Mouse (Mus musculus): ENCODE data around the gene Ehbp1. TPM values are rescaled to one million over a fixed set of nuclear protein-coding genes. Genes with fewer than 3 reads are reported as not detected.

Ehbp1 gene
- polyA plus RNA-seq, 1 experiment from 2014 or later = 21.7 TPM

- Histone ChIP-seq H3K9ac (replicated peaks; ENCODE audit: low read depth, low read length) (no peak overlapping the region), H3K4me1 (ENCODE audit: control insufficient read depth, insufficient read depth, low read length) (peaks cover 3% of the 10 kb centered on the region; the same call in 1 of the 2 replicates), H3K36me3 (ENCODE audit: control insufficient read depth, insufficient read depth, low read length) (peaks cover 3% of the 10 kb centered on the region; the same call in 1 of the 2 replicates), H3K27ac (ENCODE audit: low read length) (no peak overlapping the region), H3K9me3 (ENCODE audit: control insufficient read depth, low read depth, low read length) (0 out of 2 replicates have a peak, but pooled peaks cover 3% of the 10 kb centered on the region), H3K27me3 (ENCODE audit: control insufficient read depth, insufficient read depth, low read length) (no peaks in the 10 kb centered on the region), H3K4me3 (ENCODE audit: low read depth, low read length) (no peak overlapping the region), H3K4me2 (replicated peaks; ENCODE audit: low read depth, low read length) (no peak overlapping the region)
- no peak for ATAC-seq (ENCODE audit: insufficient number of reproducible peaks, insufficient read depth, low FRiP score, low read depth)
- 89% methylated on average over 3 of the region's 3 CpGs for WGBS
Measured at GRCm38 (mm10) chr11:22271889-22272288, 70.2 kb downstream of the Ehbp1 start.

GRCm38 (mm10) chr11:22269643-22270042 lies 72.4 kb downstream of the Ehbp1 start:
- Histone ChIP-seq H3K4me1 (ENCODE audit: control insufficient read depth, insufficient read depth, low read length) (peaks cover 3% of the 10 kb centered on the region; the same call in 1 of the 2 replicates), H3K9me3 (ENCODE audit: control insufficient read depth, low read depth, low read length) (no peaks in the 10 kb centered on the region), H3K36me3 (ENCODE audit: control insufficient read depth, insufficient read depth, low read length) (no peaks in the 10 kb centered on the region), H3K9ac (replicated peaks; ENCODE audit: low read depth, low read length) (no peak overlapping the region), H3K4me3 (ENCODE audit: low read depth, low read length) (no peak overlapping the region), H3K4me2 (replicated peaks; ENCODE audit: low read depth, low read length) (no peak overlapping the region), H3K27ac (ENCODE audit: low read length) (no peak overlapping the region), H3K27me3 (ENCODE audit: control insufficient read depth, insufficient read depth, low read length) (no peaks in the 10 kb centered on the region)
- ATAC-seq (ENCODE audit: insufficient number of reproducible peaks, insufficient read depth, low FRiP score, low read depth) = no peak; the same call in 1 of the 2 replicates
- WGBS = 64% methylated on average over 4 of the region's 4 CpGs

GRCm38 (mm10) chr11:22269173-22269572 lies 72.9 kb downstream of the Ehbp1 start:
- WGBS = 64% methylated on average over 3 of the region's 3 CpGs
- Histone ChIP-seq H3K27ac (ENCODE audit: low read length) (no peak overlapping the region), H3K27me3 (ENCODE audit: control insufficient read depth, insufficient read depth, low read length) (no peaks in the 10 kb centered on the region), H3K4me1 (ENCODE audit: control insufficient read depth, insufficient read depth, low read length) (peaks cover 3% of the 10 kb centered on the region; the same call in 1 of the 2 replicates), H3K36me3 (ENCODE audit: control insufficient read depth, insufficient read depth, low read length) (no peaks in the 10 kb centered on the region), H3K4me2 (replicated peaks; ENCODE audit: low read depth, low read length) (no peak overlapping the region), H3K4me3 (ENCODE audit: low read depth, low read length) (no peak overlapping the region), H3K9ac (replicated peaks; ENCODE audit: low read depth, low read length) (no peak overlapping the region), H3K9me3 (ENCODE audit: control insufficient read depth, low read depth, low read length) (no peaks in the 10 kb centered on the region)
- no peak for ATAC-seq (ENCODE audit: insufficient number of reproducible peaks, insufficient read depth, low FRiP score, low read depth)

- Histone ChIP-seq H3K4me3 (ENCODE audit: low read depth, low read length) (no peak overlapping the region), H3K4me1 (ENCODE audit: control insufficient read depth, insufficient read depth, low read length) (peaks cover 3% of the 10 kb centered on the region; the same call in 1 of the 2 replicates), H3K9ac (replicated peaks; ENCODE audit: low read depth, low read length) (no peak overlapping the region), H3K27me3 (ENCODE audit: control insufficient read depth, insufficient read depth, low read length) (no peaks in the 10 kb centered on the region), H3K9me3 (ENCODE audit: control insufficient read depth, low read depth, low read length) (no peaks in the 10 kb centered on the region; the same call in 1 of the 2 replicates), H3K4me2 (replicated peaks; ENCODE audit: low read depth, low read length) (no peak overlapping the region), H3K27ac (ENCODE audit: low read length) (no peak overlapping the region), H3K36me3 (ENCODE audit: control insufficient read depth, insufficient read depth, low read length) (no peaks in the 10 kb centered on the region)
- ATAC-seq (ENCODE audit: insufficient number of reproducible peaks, insufficient read depth, low FRiP score, low read depth) = no peak
Measured at GRCm38 (mm10) chr11:22267014-22267413, 75.1 kb downstream of the Ehbp1 start.

GRCm38 (mm10) chr11:22255418-22255817 lies 86.7 kb downstream of the Ehbp1 start:
- H3K4me2 ChIP-seq (replicated peaks; ENCODE audit: low read depth, low read length) = no peak overlapping the region
- H3K27me3 ChIP-seq (ENCODE audit: control insufficient read depth, insufficient read depth, low read length) = no peaks in the 10 kb centered on the region
- H3K27ac ChIP-seq (ENCODE audit: low read length) = no peak overlapping the region
- H3K9ac ChIP-seq (replicated peaks; ENCODE audit: low read depth, low read length) = no peak overlapping the region
- no peak overlapping the region for H3K4me3 ChIP-seq (ENCODE audit: low read depth, low read length)
- ATAC-seq (ENCODE audit: insufficient number of reproducible peaks, insufficient read depth, low FRiP score, low read depth) = no peak
- 0 out of 2 replicates have a peak, but pooled peaks cover 1% of the 10 kb centered on the region for H3K9me3 ChIP-seq (ENCODE audit: control insufficient read depth, low read depth, low read length)
- 97% methylated on average over 1 of the region's 1 CpGs for WGBS
- no peaks in the 10 kb centered on the region for H3K4me1 ChIP-seq (ENCODE audit: control insufficient read depth, insufficient read depth, low read length)
- H3K36me3 ChIP-seq (ENCODE audit: control insufficient read depth, insufficient read depth, low read length) = no peaks in the 10 kb centered on the region

GRCm38 (mm10) chr11:22249363-22249762 lies 92.7 kb downstream of the Ehbp1 start:
- H3K27ac ChIP-seq (ENCODE audit: low read length) = no peak overlapping the region

GRCm38 (mm10) chr11:22247736-22248135 lies 94.4 kb downstream of the Ehbp1 start:
- H3K27me3 ChIP-seq (ENCODE audit: control insufficient read depth, insufficient read depth, low read length) = no peaks in the 10 kb centered on the region
- no peak overlapping the region for H3K4me2 ChIP-seq (replicated peaks; ENCODE audit: low read depth, low read length)
- H3K4me1 ChIP-seq (ENCODE audit: control insufficient read depth, insufficient read depth, low read length) = no peaks in the 10 kb centered on the region
- H3K36me3 ChIP-seq (ENCODE audit: control insufficient read depth, insufficient read depth, low read length) = no peaks in the 10 kb centered on the region
- ATAC-seq (ENCODE audit: insufficient number of reproducible peaks, insufficient read depth, low FRiP score, low read depth) = no peak
- WGBS = 67% methylated on average over 4 of the region's 4 CpGs
- no peak overlapping the region for H3K4me3 ChIP-seq (ENCODE audit: low read depth, low read length)
- H3K9me3 ChIP-seq (ENCODE audit: control insufficient read depth, low read depth, low read length) = 0 out of 2 replicates have a peak, but pooled peaks cover 2% of the 10 kb centered on the region
- H3K9ac ChIP-seq (replicated peaks; ENCODE audit: low read depth, low read length) = no peak overlapping the region
- H3K27ac ChIP-seq (ENCODE audit: low read length) = no peak overlapping the region

More at GRCm38 (mm10) chr11:22249363-22249762, 92.7 kb downstream of the Ehbp1 start:
- no peaks in the 10 kb centered on the region for H3K4me1 ChIP-seq (ENCODE audit: control insufficient read depth, insufficient read depth, low read length)
- WGBS = 74% methylated on average over 2 of the region's 2 CpGs
- no peak for ATAC-seq (ENCODE audit: insufficient number of reproducible peaks, insufficient read depth, low FRiP score, low read depth)
- H3K9me3 ChIP-seq (ENCODE audit: control insufficient read depth, low read depth, low read length) = 0 out of 2 replicates have a peak, but pooled peaks cover 2% of the 10 kb centered on the region
- H3K36me3 ChIP-seq (ENCODE audit: control insufficient read depth, insufficient read depth, low read length) = no peaks in the 10 kb centered on the region
- no peak overlapping the region for H3K4me2 ChIP-seq (replicated peaks; ENCODE audit: low read depth, low read length)
- H3K9ac ChIP-seq (replicated peaks; ENCODE audit: low read depth, low read length) = no peak overlapping the region
- no peak overlapping the region for H3K4me3 ChIP-seq (ENCODE audit: low read depth, low read length)
- no peaks in the 10 kb centered on the region for H3K27me3 ChIP-seq (ENCODE audit: control insufficient read depth, insufficient read depth, low read length)

GRCm38 (mm10) chr11:22247069-22247468 lies 95.0 kb downstream of the Ehbp1 start:
- Histone ChIP-seq H3K9ac (replicated peaks; ENCODE audit: low read depth, low read length) (no peak overlapping the region), H3K4me3 (ENCODE audit: low read depth, low read length) (no peak overlapping the region), H3K9me3 (ENCODE audit: control insufficient read depth, low read depth, low read length) (0 out of 2 replicates have a peak, but pooled peaks cover 2% of the 10 kb centered on the region), H3K4me2 (replicated peaks; ENCODE audit: low read depth, low read length) (no peak overlapping the region), H3K27me3 (ENCODE audit: control insufficient read depth, insufficient read depth, low read length) (no peaks in the 10 kb centered on the region), H3K27ac (ENCODE audit: low read length) (no peak overlapping the region), H3K4me1 (ENCODE audit: control insufficient read depth, insufficient read depth, low read length) (no peaks in the 10 kb centered on the region), H3K36me3 (ENCODE audit: control insufficient read depth, insufficient read depth, low read length) (no peaks in the 10 kb centered on the region)
- no peak for ATAC-seq (ENCODE audit: insufficient number of reproducible peaks, insufficient read depth, low FRiP score, low read depth)

- WGBS = 85% methylated on average over 5 of the region's 5 CpGs
- Histone ChIP-seq H3K4me3 (ENCODE audit: low read depth, low read length) (no peak overlapping the region), H3K9ac (replicated peaks; ENCODE audit: low read depth, low read length) (no peak overlapping the region), H3K4me1 (ENCODE audit: control insufficient read depth, insufficient read depth, low read length) (no peaks in the 10 kb centered on the region), H3K9me3 (ENCODE audit: control insufficient read depth, low read depth, low read length) (no peaks in the 10 kb centered on the region), H3K36me3 (ENCODE audit: control insufficient read depth, insufficient read depth, low read length) (no peaks in the 10 kb centered on the region), H3K27ac (ENCODE audit: low read length) (no peak overlapping the region), H3K4me2 (replicated peaks; ENCODE audit: low read depth, low read length) (no peak overlapping the region), H3K27me3 (ENCODE audit: control insufficient read depth, insufficient read depth, low read length) (no peaks in the 10 kb centered on the region)
- no peak for ATAC-seq (ENCODE audit: insufficient number of reproducible peaks, insufficient read depth, low FRiP score, low read depth)
Measured at GRCm38 (mm10) chr11:22235558-22235957, 106.5 kb downstream of the Ehbp1 start.
